Mouse (Mus musculus) embryonic facial prominence, embryonic 15.5 days (tissue): ENCODE data around the gene Slc4a5. TPM values are rescaled to one million over a fixed set of nuclear protein-coding genes. Genes with fewer than 3 reads are reported as not detected.

Experiments
- polyA plus RNA-seq: library from polyadenylated mRNA; unstranded; fragments of >200 nt; fragmentation: Nextera tagmentation; extraction: Ambion mirVana; gene quantifications from 2 replicates; pipeline ENCODE4 v1.2.1, GENCODE M21; 2015

Slc4a5 gene
- polyA plus RNA-seq, 1 experiment from 2014 or later, result 0.48 TPM

Other genes starting within 250 kb of the Slc4a5 start
- 9.3 and 10.9 TPM in 2 replicates for gene Dok1, start 186.4 kb upstream of the Slc4a5 start, polyA plus RNA-seq
- gene Loxl3, start 185.7 kb upstream of the Slc4a5 start, polyA plus RNA-seq, result 19.2 and 25.4 TPM in 2 replicates
- 198 and 201 TPM in 2 replicates for gene Aup1, start 165.3 kb upstream of the Slc4a5 start, polyA plus RNA-seq
- 68.9 and 72.0 TPM in 2 replicates for gene Htra2, start 164.6 kb upstream of the Slc4a5 start, polyA plus RNA-seq
- 1.0 and 1.6 TPM in 2 replicates for gene Dqx1, start 162.0 kb upstream of the Slc4a5 start, polyA plus RNA-seq
- gene Tlx2, start 149.5 kb upstream of the Slc4a5 start, polyA plus RNA-seq, result 0.51 and 0.61 TPM in 2 replicates
- gene Pcgf1, start 142.0 kb upstream of the Slc4a5 start, polyA plus RNA-seq, result 37.7 and 39.4 TPM in 2 replicates
- gene Lbx2, start 133.5 kb upstream of the Slc4a5 start, polyA plus RNA-seq, result 0.59 and 0.99 TPM in 2 replicates
- gene Ccdc142, start 118.2 kb upstream of the Slc4a5 start, polyA plus RNA-seq, result 3.2 and 3.4 TPM in 2 replicates
- 2.9 and 3.2 TPM in 2 replicates for gene Gm42688, start 118.2 kb upstream of the Slc4a5 start, polyA plus RNA-seq
- 121 and 136 TPM in 2 replicates for gene Mrpl53, start 110.8 kb upstream of the Slc4a5 start, polyA plus RNA-seq
- 50.7 and 52.6 TPM in 2 replicates for gene Mogs, start 104.3 kb upstream of the Slc4a5 start, polyA plus RNA-seq
- 109 and 113 TPM in 2 replicates for gene Wbp1, start 98.3 kb upstream of the Slc4a5 start, polyA plus RNA-seq
- 18.2 and 18.5 TPM in 2 replicates for gene Ino80b, start 94.4 kb upstream of the Slc4a5 start, polyA plus RNA-seq
- gene Rtkn, start 84.4 kb upstream of the Slc4a5 start, polyA plus RNA-seq, result 62.8 and 63.2 TPM in 2 replicates
- 7.9 and 12.0 TPM in 2 replicates for gene Wdr54, start 63.4 kb upstream of the Slc4a5 start, polyA plus RNA-seq
- gene 1700003E16Rik, start 63.4 kb upstream of the Slc4a5 start, polyA plus RNA-seq, result 10.3 and 17.2 TPM in 2 replicates
- 98.7 and 103 TPM in 2 replicates for gene Dctn1, start 53.9 kb upstream of the Slc4a5 start, polyA plus RNA-seq
- 27.2 and 30.5 TPM in 2 replicates for gene Mthfd2, start 106.1 kb downstream of the Slc4a5 start, polyA plus RNA-seq
- 64.1 and 65.9 TPM in 2 replicates for gene Mob1a, start 106.2 kb downstream of the Slc4a5 start, polyA plus RNA-seq
- gene Bola3, start 129.3 kb downstream of the Slc4a5 start, polyA plus RNA-seq, result 105 and 113 TPM in 2 replicates
- 63.1 and 66.1 TPM in 2 replicates for gene Tet3, start 239.3 kb downstream of the Slc4a5 start, polyA plus RNA-seq